Mouse (Mus musculus) kidney, embryonic 15.5 days (tissue): ENCODE results near the gene Fkbp11. TPM values are rescaled to one million over a fixed set of nuclear protein-coding genes. Genes with fewer than 3 reads are reported as not detected.

Experiments
- ATAC-seq: fragments of 200-750 bp; cut with Nextera tagmentation; replicated peaks from 2 replicates; pipeline ENCODE4 v1.8.0; 2017; ENCODE audit warnings: moderate TSS enrichment; ENCODE audit not compliant: low FRiP score
- H3K27ac ChIP-seq: fragments of 300-500 bp; sonication (generic); 2 replicates; pipeline ENCODE4 v1.5.1; 2015; ENCODE audit warnings: mild to moderate bottlenecking, inconsistent platforms
- H3K27me3 ChIP-seq: fragments of 300-500 bp; sonication (generic); 2 replicates; pipeline ENCODE4 v1.6.1; 2015; ENCODE audit warnings: inconsistent platforms
- H3K36me3 ChIP-seq: fragments of 300-500 bp; sonication (generic); 2 replicates; pipeline ENCODE4 v1.6.1; 2015; ENCODE audit warnings: inconsistent platforms
- H3K4me1 ChIP-seq: fragments of 300-500 bp; sonication (generic); 2 replicates; pipeline ENCODE4 v1.6.1; 2015; ENCODE audit warnings: inconsistent platforms
- H3K4me2 ChIP-seq: fragments of 300-500 bp; sonication (generic); 2 replicates; pipeline ENCODE4 v1.6.1; 2015; ENCODE audit warnings: moderate library complexity, mild to moderate bottlenecking, inconsistent platforms
- H3K4me3 ChIP-seq: fragments of 300-500 bp; sonication (generic); replicated peaks from 2 replicates; pipeline ENCODE4 v1.5.1; 2015; ENCODE audit warnings: mild to moderate bottlenecking, inconsistent platforms
- H3K9ac ChIP-seq: fragments of 300-500 bp; sonication (generic); 2 replicates; pipeline ENCODE4 v1.6.1; 2015; ENCODE audit warnings: mild to moderate bottlenecking, inconsistent platforms
- H3K9me3 ChIP-seq: fragments of 300-500 bp; sonication (generic); replicated peaks from 2 replicates; pipeline ENCODE4 v1.6.1; 2016; ENCODE audit warnings: inconsistent platforms
- WGBS: fragments of 180-500 bp; shearing (Covaris S2); methylation state at CpG from one replicate; pipeline ENCODE4 v1.1.7; 2015; ENCODE audit warnings: mixed read lengths; 5-methylcytosine and 5-hydroxymethylcytosine counted together
- polyA plus RNA-seq: library from polyadenylated mRNA; unstranded; fragments of >200 nt; fragmentation: Nextera tagmentation; extraction: Ambion mirVana; gene quantifications from 2 replicates; pipeline ENCODE4 v1.2.1, GENCODE M21; 2015

The Fkbp11 gene
- polyA plus RNA-seq, 1 experiment from 2014 or later: 40.5 TPM

GRCm38 (mm10) chr15:98736521-98736920 is 8.5 kb upstream of the Fkbp11 start:
- Histone ChIP-seq H3K27me3 (no peaks in the 10 kb centered on the region), H3K27ac (no peak overlapping the region), H3K4me3 (no peak overlapping the region), H3K9me3 (no peaks in the 10 kb centered on the region), H3K36me3 (peaks cover 64% of the 10 kb centered on the region), H3K4me1 (peaks cover 10% of the 10 kb centered on the region; the same call in 1 of the 2 replicates), H3K4me2 (no peak overlapping the region), H3K9ac (no peak overlapping the region)
- no peak for ATAC-seq
- 85% methylated on average over 10 of the region's 10 CpGs for WGBS

- Histone ChIP-seq H3K9me3 (no peaks in the 10 kb centered on the region), H3K36me3 (peaks cover 40% of the 10 kb centered on the region), H3K9ac (no peak overlapping the region), H3K4me3 (no peak overlapping the region), H3K27ac (peak overlapping the region; percentile 52; the same call in 1 of the 2 replicates), H3K27me3 (no peaks in the 10 kb centered on the region), H3K4me1 (peaks cover 16% of the 10 kb centered on the region; the same call in 1 of the 2 replicates), H3K4me2 (no peak overlapping the region)
- whole genome bisulfite sequencing: 78% methylated on average over 5 of the region's 5 CpGs
- ATAC-seq: no peak
These were observed 6.1 kb upstream of the Fkbp11 start for GRCm38 (mm10) chr15:98733976-98734566.

- Histone ChIP-seq H3K36me3 (peaks cover 33% of the 10 kb centered on the region), H3K9ac (no peak overlapping the region), H3K27me3 (no peaks in the 10 kb centered on the region), H3K4me3 (no peak overlapping the region), H3K27ac (peak overlapping the region; percentile 52; the same call in 1 of the 2 replicates), H3K4me2 (no peak overlapping the region), H3K9me3 (no peaks in the 10 kb centered on the region), H3K4me1 (peaks cover 18% of the 10 kb centered on the region; the same call in 1 of the 2 replicates)
- 65% methylated on average over 6 of the region's 6 CpGs for WGBS
- no peak for ATAC-seq
These were observed 5.4 kb upstream of the Fkbp11 start for GRCm38 (mm10) chr15:98733370-98733769.

GRCm38 (mm10) chr15:98732006-98732531 is 4.1 kb upstream of the Fkbp11 start:
- no peak for ATAC-seq
- Histone ChIP-seq H3K9me3 (no peaks in the 10 kb centered on the region), H3K4me1 (peaks cover 31% of the 10 kb centered on the region), H3K9ac (no peak overlapping the region), H3K4me3 (no peak overlapping the region), H3K4me2 (no peak overlapping the region), H3K27ac (no peak overlapping the region), H3K36me3 (peaks cover 23% of the 10 kb centered on the region), H3K27me3 (no peaks in the 10 kb centered on the region)
- WGBS: 55% methylated on average over 8 of the region's 8 CpGs

GRCm38 (mm10) chr15:98730790-98731189 is 2.8 kb upstream of the Fkbp11 start:
- Histone ChIP-seq H3K4me1 (peaks cover 41% of the 10 kb centered on the region), H3K36me3 (peaks cover 10% of the 10 kb centered on the region), H3K4me2 (no peak overlapping the region), H3K4me3 (no peak overlapping the region), H3K27me3 (0 out of 2 replicates have a peak, but pooled peaks cover 6% of the 10 kb centered on the region), H3K9me3 (no peaks in the 10 kb centered on the region), H3K27ac (no peak overlapping the region), H3K9ac (no peak overlapping the region)
- ATAC-seq: no peak
- 80% methylated on average over 6 of the region's 6 CpGs for WGBS

GRCm38 (mm10) chr15:98729791-98730545 is 2.0 kb upstream of the Fkbp11 start:
- peaks cover 42% of the 10 kb centered on the region for H3K4me1 ChIP-seq
- peaks cover 2% of the 10 kb centered on the region for H3K36me3 ChIP-seq
- 35% methylated on average over 7 of the region's 7 CpGs for WGBS
- H3K4me3 ChIP-seq: no peak overlapping the region
- H3K9me3 ChIP-seq: no peaks in the 10 kb centered on the region
- 0 out of 2 replicates have a peak, but pooled peaks cover 6% of the 10 kb centered on the region for H3K27me3 ChIP-seq
- H3K4me2 ChIP-seq: no peak overlapping the region
- no peak overlapping the region for H3K9ac ChIP-seq
- H3K27ac ChIP-seq: no peak overlapping the region
- no peak for ATAC-seq

GRCm38 (mm10) chr15:98728366-98728765 is 368 bp upstream of the Fkbp11 start:
- peak overlapping the region; percentile 56 for H3K4me3 ChIP-seq
- no peak for ATAC-seq
- no peak overlapping the region for H3K9ac ChIP-seq

GRCm38 (mm10) chr15:98726746-98727145 is 1.3 kb downstream of the Fkbp11 start:
- no peaks in the 10 kb centered on the region for H3K36me3 ChIP-seq
- ATAC-seq: no peak
- 40% methylated on average over 7 of the region's 7 CpGs for WGBS
- H3K27me3 ChIP-seq: 0 out of 2 replicates have a peak, but pooled peaks cover 6% of the 10 kb centered on the region
- no peaks in the 10 kb centered on the region for H3K9me3 ChIP-seq
- peak overlapping the region; percentile 56 for H3K4me3 ChIP-seq
- H3K9ac ChIP-seq: peak overlapping the region; percentile 56
- peak overlapping the region; percentile 94 for H3K4me2 ChIP-seq
- peaks cover 60% of the 10 kb centered on the region for H3K4me1 ChIP-seq
- H3K27ac ChIP-seq: no peak overlapping the region

More at GRCm38 (mm10) chr15:98728366-98728765, 368 bp upstream of the Fkbp11 start:
- Histone ChIP-seq H3K4me2 (peak overlapping the region; percentile 94), H3K4me1 (peaks cover 50% of the 10 kb centered on the region), H3K27ac (no peak overlapping the region), H3K9me3 (no peaks in the 10 kb centered on the region), H3K27me3 (0 out of 2 replicates have a peak, but pooled peaks cover 6% of the 10 kb centered on the region), H3K36me3 (no peaks in the 10 kb centered on the region)
- 21% methylated on average over 9 of the region's 9 CpGs for whole genome bisulfite sequencing

GRCm38 (mm10) chr15:98726079-98726478 is 1.9 kb downstream of the Fkbp11 start:
- 69% methylated on average over 4 of the region's 4 CpGs for WGBS
- no peak for ATAC-seq
- H3K4me3 ChIP-seq: no peak overlapping the region

GRCm38 (mm10) chr15:98724441-98724840 is 3.6 kb downstream of the Fkbp11 start:
- peak overlapping the region; percentile 41 for H3K4me2 ChIP-seq
- no peak for ATAC-seq
- peaks cover 10% of the 10 kb centered on the region; the same call in 1 of the 2 replicates for H3K27me3 ChIP-seq
- no peaks in the 10 kb centered on the region for H3K9me3 ChIP-seq
- no peak overlapping the region for H3K9ac ChIP-seq
- H3K27ac ChIP-seq: no peak overlapping the region
- H3K36me3 ChIP-seq: no peaks in the 10 kb centered on the region
- H3K4me3 ChIP-seq: peak overlapping the region; percentile 22
- WGBS: 24% methylated on average over 19 of the region's 19 CpGs
- peaks cover 54% of the 10 kb centered on the region for H3K4me1 ChIP-seq

More at GRCm38 (mm10) chr15:98726079-98726478, 1.9 kb downstream of the Fkbp11 start:
- H3K9ac ChIP-seq: no peak overlapping the region
- H3K27ac ChIP-seq: no peak overlapping the region
- peak overlapping the region; percentile 94; the same call in 1 of the 2 replicates for H3K4me2 ChIP-seq
- H3K9me3 ChIP-seq: no peaks in the 10 kb centered on the region
- peaks cover 60% of the 10 kb centered on the region for H3K4me1 ChIP-seq
- H3K27me3 ChIP-seq: 0 out of 2 replicates have a peak, but pooled peaks cover 6% of the 10 kb centered on the region
- H3K36me3 ChIP-seq: no peaks in the 10 kb centered on the region

- WGBS: 33% methylated on average over 14 of the region's 14 CpGs
These were observed 5.1 kb downstream of the Fkbp11 start for GRCm38 (mm10) chr15:98722854-98723253.

GRCm38 (mm10) chr15:98722191-98722590 is 5.8 kb downstream of the Fkbp11 start:
- WGBS: 73% methylated on average over 8 of the region's 8 CpGs
- Histone ChIP-seq H3K4me2 (peak overlapping the region; percentile 41; the same call in 1 of the 2 replicates), H3K27me3 (peaks cover 10% of the 10 kb centered on the region; the same call in 1 of the 2 replicates), H3K36me3 (no peaks in the 10 kb centered on the region), H3K9ac (no peak overlapping the region), H3K4me3 (no peak overlapping the region), H3K27ac (no peak overlapping the region), H3K9me3 (no peaks in the 10 kb centered on the region), H3K4me1 (peaks cover 41% of the 10 kb centered on the region)
- ATAC-seq: no peak

More at GRCm38 (mm10) chr15:98722854-98723253, 5.1 kb downstream of the Fkbp11 start:
- Histone ChIP-seq H3K27me3 (peaks cover 10% of the 10 kb centered on the region; the same call in 1 of the 2 replicates), H3K9me3 (no peaks in the 10 kb centered on the region), H3K9ac (no peak overlapping the region), H3K27ac (no peak overlapping the region), H3K4me2 (peak overlapping the region; percentile 41), H3K4me3 (no peak overlapping the region), H3K4me1 (peaks cover 48% of the 10 kb centered on the region), H3K36me3 (no peaks in the 10 kb centered on the region)
- ATAC-seq: 0 out of 2 replicates have a peak, but pooled peaks have one; percentile 46
